Mouse (Mus musculus) testis, adult 2 months (tissue): Measurements from ENCODE around the gene Tnr. TPM values are rescaled to one million over a fixed set of nuclear protein-coding genes. Genes with fewer than 3 reads are reported as not detected.

Experiments
- H3K27ac ChIP-seq: fragments of 200-500 bp; 2 replicates; pipeline ENCODE4 v1.5.1; 2012; ENCODE audit warnings: low read depth, low read length; ENCODE audit not compliant: control insufficient read depth, insufficient read depth
- H3K27me3 ChIP-seq: fragments of 200-500 bp; 2 replicates; pipeline ENCODE4 v1.6.1; 2012; ENCODE audit warnings: mild to moderate bottlenecking, low read length, moderate library complexity; ENCODE audit not compliant: control insufficient read depth, insufficient read depth
- H3K36me3 ChIP-seq: fragments of 200-500 bp; 2 replicates; pipeline ENCODE4 v1.6.1; 2012; ENCODE audit warnings: mild to moderate bottlenecking, low read length; ENCODE audit not compliant: control insufficient read depth, insufficient read depth
- H3K4me1 ChIP-seq: fragments of 200-500 bp; 2 replicates; pipeline ENCODE4 v1.6.1; 2012; ENCODE audit warnings: low read length; ENCODE audit not compliant: control insufficient read depth, insufficient read depth
- H3K4me3 ChIP-seq: fragments of 200-500 bp; 2 replicates; pipeline ENCODE4 v1.5.1; 2012; ENCODE audit warnings: low read depth, mild to moderate bottlenecking, low read length, moderate library complexity, mixed read lengths; ENCODE audit not compliant: control insufficient read depth
- CTCF ChIP-seq: fragments of 200-500 bp; IDR thresholded peaks from 2 replicates; pipeline ENCODE4 v1.5.1; 2012; ENCODE audit warnings: low read depth, mild to moderate bottlenecking, inconsistent platforms, low read length, moderate library complexity; ENCODE audit not compliant: control insufficient read depth, insufficient read depth, insufficient replicate concordance
- POLR2A ChIP-seq: fragments of 200-500 bp; IDR thresholded peaks from 2 replicates; pipeline ENCODE4 v1.6.1; 2012; ENCODE audit warnings: low read depth, mild to moderate bottlenecking, inconsistent platforms, low read length, moderate library complexity; ENCODE audit not compliant: control insufficient read depth
- polyA plus RNA-seq: library from polyadenylated mRNA; depleted of rRNA; stranded (reverse); fragments of >200 nt; gene quantifications from 2 replicates; pipeline ENCODE4 v1.2.3, GENCODE M21; 2012

Gene Tnr
- polyA plus RNA-seq, 1 experiment: 0.05 TPM

- no peak for TF ChIP-seq POLR2A
- no peak for TF ChIP-seq CTCF
- Histone ChIP-seq H3K4me1 (no peaks in the 10 kb centered on the region), H3K36me3 (no peaks in the 10 kb centered on the region), H3K27me3 (no peaks in the 10 kb centered on the region), H3K4me3 (no peak overlapping the region), H3K27ac (no peak overlapping the region)
These were observed 90.6 kb downstream of the Tnr start for GRCm38 (mm10) chr1:159614062-159614601.

- TF ChIP-seq CTCF (no peak), POLR2A (no peak)
- Histone ChIP-seq H3K4me1 (no peaks in the 10 kb centered on the region), H3K27me3 (no peaks in the 10 kb centered on the region), H3K36me3 (no peaks in the 10 kb centered on the region), H3K4me3 (no peak overlapping the region), H3K27ac (no peak overlapping the region)
These were observed 91.3 kb downstream of the Tnr start for GRCm38 (mm10) chr1:159614644-159615431.

GRCm38 (mm10) chr1:159615686-159616085 lies 92.1 kb downstream of the Tnr start:
- Histone ChIP-seq H3K4me1 (no peaks in the 10 kb centered on the region), H3K36me3 (no peaks in the 10 kb centered on the region), H3K27ac (no peak overlapping the region), H3K4me3 (no peak overlapping the region), H3K27me3 (no peaks in the 10 kb centered on the region)
- TF ChIP-seq CTCF (no peak), POLR2A (no peak)

GRCm38 (mm10) chr1:159619205-159619604 lies 95.6 kb downstream of the Tnr start:
- TF ChIP-seq CTCF (no peak), POLR2A (no peak)
- H3K4me1 ChIP-seq: no peaks in the 10 kb centered on the region
- H3K27ac ChIP-seq: no peak overlapping the region
- no peaks in the 10 kb centered on the region for H3K36me3 ChIP-seq
- H3K27me3 ChIP-seq: no peaks in the 10 kb centered on the region
- no peak overlapping the region for H3K4me3 ChIP-seq

- TF ChIP-seq CTCF (no peak), POLR2A (no peak)
- H3K27me3 ChIP-seq: no peaks in the 10 kb centered on the region
These were observed 97.8 kb downstream of the Tnr start for GRCm38 (mm10) chr1:159621321-159621720.

GRCm38 (mm10) chr1:159629119-159629518 lies 105.5 kb downstream of the Tnr start:
- Histone ChIP-seq H3K27ac (no peak overlapping the region), H3K36me3 (no peaks in the 10 kb centered on the region), H3K4me1 (no peaks in the 10 kb centered on the region), H3K27me3 (no peaks in the 10 kb centered on the region), H3K4me3 (no peak overlapping the region)
- TF ChIP-seq POLR2A: no peak
- TF ChIP-seq CTCF: no peak

More at GRCm38 (mm10) chr1:159621321-159621720, 97.8 kb downstream of the Tnr start:
- no peak overlapping the region for H3K27ac ChIP-seq
- no peak overlapping the region for H3K4me3 ChIP-seq
- H3K4me1 ChIP-seq: no peaks in the 10 kb centered on the region
- H3K36me3 ChIP-seq: no peaks in the 10 kb centered on the region

GRCm38 (mm10) chr1:159629822-159630589 lies 106.4 kb downstream of the Tnr start:
- Histone ChIP-seq H3K27me3 (no peaks in the 10 kb centered on the region), H3K36me3 (no peaks in the 10 kb centered on the region), H3K4me1 (no peaks in the 10 kb centered on the region), H3K4me3 (no peak overlapping the region), H3K27ac (no peak overlapping the region)
- TF ChIP-seq POLR2A (no peak), CTCF (no peak)
